Mouse (Mus musculus) hindbrain, embryonic 16.5 days (tissue): ENCODE data around the gene Pank2. TPM values are rescaled to one million over a fixed set of nuclear protein-coding genes. Genes with fewer than 3 reads are reported as not detected.
"Not testable (repeated sequence)": the region's sequence is repeated elsewhere in the genome, so short reads cannot be mapped to it uniquely, and the experiment has no call there.

Source experiments
- ATAC-seq: fragments of 200-750 bp; cut with Nextera tagmentation; 2 replicates; pipeline ENCODE4 v1.8.0; 2017; ENCODE audit warnings: moderate TSS enrichment, moderate library complexity
- H3K27ac ChIP-seq: fragments of 300-500 bp; sonication (generic); 2 replicates; pipeline ENCODE4 v1.5.1; 2014; ENCODE audit warnings: low read depth, mild to moderate bottlenecking, control low read depth, low read length, moderate library complexity
- H3K27me3 ChIP-seq: fragments of 300-500 bp; sonication (generic); replicated peaks from 2 replicates; pipeline ENCODE4 v1.6.1; 2014; ENCODE audit warnings: low read length; ENCODE audit not compliant: control insufficient read depth, insufficient read depth
- H3K36me3 ChIP-seq: fragments of 300-500 bp; sonication (generic); 2 replicates; pipeline ENCODE4 v1.6.1; 2014; ENCODE audit warnings: mild to moderate bottlenecking, low read length, moderate library complexity, mixed read lengths; ENCODE audit not compliant: control insufficient read depth, insufficient read depth
- H3K4me1 ChIP-seq: fragments of 300-500 bp; sonication (generic); 2 replicates; pipeline ENCODE4 v1.6.1; 2014; ENCODE audit warnings: low read depth, low read length; ENCODE audit not compliant: control insufficient read depth, insufficient read depth
- H3K4me2 ChIP-seq: fragments of 300-500 bp; sonication (generic); 2 replicates; pipeline ENCODE4 v1.6.1; 2014; ENCODE audit warnings: mild to moderate bottlenecking, low read length, control low read depth, moderate library complexity
- H3K4me3 ChIP-seq: fragments of 300-500 bp; sonication (generic); 2 replicates; pipeline ENCODE4 v1.5.1; 2014; ENCODE audit warnings: mild to moderate bottlenecking, low read length, control low read depth, moderate library complexity
- H3K9ac ChIP-seq: fragments of 300-500 bp; sonication (generic); 2 replicates; pipeline ENCODE4 v1.6.1; 2014; ENCODE audit warnings: low read depth, mild to moderate bottlenecking, control low read depth, low read length, moderate library complexity
- H3K9me3 ChIP-seq: fragments of 300-500 bp; sonication (generic); 2 replicates; pipeline ENCODE4 v1.6.1; 2014; ENCODE audit warnings: mild to moderate bottlenecking, low read length, moderate library complexity; ENCODE audit not compliant: control insufficient read depth
- WGBS: fragments of 180-500 bp; shearing (Covaris S2); extraction: QIAGEN DNeasy Blood & Tissue Kit; methylation state at CpG from one replicate; pipeline ENCODE4 v1.1.7; 2014; 5-methylcytosine and 5-hydroxymethylcytosine counted together
- polyA plus RNA-seq: library from polyadenylated mRNA; unstranded; fragments of >200 nt; fragmentation: Nextera tagmentation; extraction: Ambion mirVana; gene quantifications from 2 replicates; pipeline ENCODE4 v1.2.1, GENCODE M21; 2015

Gene Pank2
- polyA plus RNA-seq: 20.0 and 22.8 TPM in 2 replicates

GRCm38 (mm10) chr2:131262213-131262672 is at the start of gene Pank2:
TSS of gene Pank2 (plus strand) at chr2:131262495.
- peaks cover 12% of the 10 kb centered on the region for H3K4me1 ChIP-seq
- no peaks in the 10 kb centered on the region for H3K9me3 ChIP-seq
- peak within 1 kb of the TSS; percentile 92 for H3K4me2 ChIP-seq
- WGBS: 0% methylated on average over 41 of the region's 49 CpGs
- no peaks in the 10 kb centered on the region for H3K36me3 ChIP-seq
- no peaks in the 10 kb centered on the region for H3K27me3 ChIP-seq
- peak within 1 kb of the TSS; percentile 94 for H3K4me3 ChIP-seq
- peak within 1 kb of the TSS; percentile 99 for H3K9ac ChIP-seq
- ATAC-seq: peak; percentile 100
- peak within 1 kb of the TSS; percentile 99 for H3K27ac ChIP-seq

DNA sequence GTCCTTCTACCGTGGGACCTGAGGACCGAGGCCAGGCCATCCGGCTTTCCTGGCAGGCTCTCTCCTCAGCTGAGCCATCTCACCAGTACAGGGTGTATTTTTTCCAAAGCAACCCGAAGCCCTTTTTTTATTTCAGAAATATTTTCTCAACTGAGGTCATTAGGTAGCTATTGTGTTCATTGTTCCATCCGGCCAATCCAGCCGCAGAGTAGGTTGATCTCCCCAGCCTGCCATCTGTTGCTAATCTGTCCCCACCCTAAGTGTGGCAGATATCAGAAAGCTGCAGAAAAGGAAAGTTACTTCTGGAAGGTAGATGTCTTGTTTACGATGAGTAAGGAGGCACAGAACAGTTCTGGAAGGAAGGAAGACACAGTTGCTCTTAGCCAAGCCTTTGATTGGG is 48.5 kb upstream of the Pank2 start:
- ATAC-seq: no peak
- Histone ChIP-seq H3K4me1 (peaks cover 10% of the 10 kb centered on the region), H3K36me3 (peaks cover 8% of the 10 kb centered on the region), H3K4me3 (no peak overlapping the region), H3K9ac (no peak overlapping the region), H3K4me2 (no peak overlapping the region), H3K9me3 (no peaks in the 10 kb centered on the region), H3K27me3 (no peaks in the 10 kb centered on the region), H3K27ac (no peak overlapping the region)
- WGBS: 83% methylated on average over 7 of the region's 7 CpGs

GRCm38 (mm10) chr2:131215941-131216858 is 46.1 kb upstream of the Pank2 start:
- no peaks in the 10 kb centered on the region for H3K9me3 ChIP-seq
- no peak overlapping the region for H3K9ac ChIP-seq
- H3K4me2 ChIP-seq: no peak overlapping the region
- H3K4me1 ChIP-seq: peaks cover 2% of the 10 kb centered on the region
- H3K27ac ChIP-seq: no peak overlapping the region
- WGBS: 86% methylated on average over 7 of the region's 7 CpGs
- ATAC-seq: no peak
- no peaks in the 10 kb centered on the region for H3K27me3 ChIP-seq
- peaks cover 8% of the 10 kb centered on the region for H3K36me3 ChIP-seq
- no peak overlapping the region for H3K4me3 ChIP-seq

DNA sequence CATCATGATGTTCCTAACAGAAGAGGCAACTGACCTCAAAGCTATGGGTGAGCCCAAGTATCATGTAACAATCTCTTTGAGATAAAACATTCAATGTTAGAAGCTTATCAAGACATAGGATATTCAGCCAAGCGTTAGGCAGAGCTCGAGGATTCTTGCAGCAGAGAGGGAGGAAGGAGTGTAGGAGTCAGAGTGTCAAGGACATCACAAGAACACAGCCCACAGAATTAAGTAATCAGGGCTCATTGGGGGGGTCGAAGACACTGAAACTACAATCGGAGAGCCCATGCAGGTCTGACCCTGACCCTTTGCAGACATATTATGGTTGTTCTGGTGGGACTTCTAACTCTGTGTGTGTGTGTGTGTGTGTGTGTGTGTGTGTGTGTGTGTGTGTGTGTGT is 42.3 kb upstream of the Pank2 start:
- Histone ChIP-seq H3K4me1 (no peaks in the 10 kb centered on the region), H3K4me2 (no peak overlapping the region), H3K27ac (no peak overlapping the region), H3K9me3 (no peaks in the 10 kb centered on the region), H3K4me3 (no peak overlapping the region), H3K9ac (no peak overlapping the region), H3K36me3 (no peaks in the 10 kb centered on the region), H3K27me3 (no peaks in the 10 kb centered on the region)
- 88% methylated on average over 4 of the region's 4 CpGs for WGBS
- ATAC-seq: no peak

DNA sequence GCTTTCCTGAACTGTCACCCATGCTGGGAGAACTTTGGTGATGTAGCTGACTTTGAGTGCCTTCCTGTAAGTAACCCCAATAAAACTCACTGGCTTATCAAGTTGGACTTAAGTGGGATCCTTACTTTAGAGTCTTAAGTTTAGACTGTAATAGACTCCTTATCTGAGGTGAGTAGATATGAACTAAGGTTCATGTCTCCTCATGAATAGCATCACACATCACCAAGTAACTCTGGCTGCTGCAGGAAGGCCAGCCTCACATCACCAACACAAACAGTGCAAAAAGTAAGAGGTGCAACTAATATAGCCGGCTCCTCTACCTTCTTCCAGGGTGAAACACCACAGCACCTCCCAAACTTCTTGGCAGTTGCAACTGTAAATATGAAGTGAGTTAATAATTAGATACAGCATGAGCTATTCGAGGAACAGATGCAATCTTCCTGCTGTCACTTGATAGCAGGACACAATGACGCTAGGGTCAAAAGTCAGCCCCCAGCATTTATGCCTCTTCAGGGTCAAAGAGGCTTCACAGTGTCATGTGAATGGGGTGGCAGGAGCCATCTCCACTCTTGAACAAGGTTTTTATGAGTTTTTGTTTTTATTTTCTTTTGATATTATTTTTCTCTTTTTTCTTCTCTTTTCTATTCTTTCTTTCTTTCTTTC is 40.3 kb upstream of the Pank2 start:
- Histone ChIP-seq H3K4me1 (no peaks in the 10 kb centered on the region), H3K9me3 (no peaks in the 10 kb centered on the region), H3K4me3 (no peak overlapping the region), H3K27ac (no peak overlapping the region), H3K36me3 (no peaks in the 10 kb centered on the region), H3K27me3 (no peaks in the 10 kb centered on the region), H3K9ac (no peak overlapping the region), H3K4me2 (no peak overlapping the region)
- ATAC-seq: no peak
- WGBS: 71% methylated on average over 3 of the region's 3 CpGs

DNA sequence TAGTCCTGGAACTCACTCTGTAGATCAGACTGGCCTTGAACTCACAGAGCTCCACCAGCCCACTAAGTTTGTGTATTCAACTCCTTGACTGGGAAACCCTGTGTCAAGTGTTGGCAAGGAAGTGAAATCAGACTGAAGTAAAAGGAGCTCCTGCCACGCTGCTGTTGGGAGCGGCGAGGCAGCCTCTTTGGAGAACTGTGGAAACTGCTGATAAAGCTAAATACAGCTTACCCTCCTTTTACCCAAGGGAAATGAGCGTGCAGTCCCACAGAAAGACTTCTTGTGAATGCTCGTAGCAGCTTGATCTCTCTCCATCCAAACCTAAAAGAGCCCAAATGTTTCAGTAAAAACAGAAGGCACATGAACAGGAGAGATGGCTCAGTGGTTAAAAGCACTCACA is 39.7 kb upstream of the Pank2 start:
- Histone ChIP-seq H3K9me3 (no peaks in the 10 kb centered on the region), H3K27ac (no peak overlapping the region), H3K4me1 (no peaks in the 10 kb centered on the region), H3K4me2 (no peak overlapping the region), H3K36me3 (no peaks in the 10 kb centered on the region), H3K27me3 (no peaks in the 10 kb centered on the region), H3K4me3 (no peak overlapping the region), H3K9ac (no peak overlapping the region)
- 46% methylated on average over 5 of the region's 5 CpGs for WGBS
- ATAC-seq: no peak

DNA sequence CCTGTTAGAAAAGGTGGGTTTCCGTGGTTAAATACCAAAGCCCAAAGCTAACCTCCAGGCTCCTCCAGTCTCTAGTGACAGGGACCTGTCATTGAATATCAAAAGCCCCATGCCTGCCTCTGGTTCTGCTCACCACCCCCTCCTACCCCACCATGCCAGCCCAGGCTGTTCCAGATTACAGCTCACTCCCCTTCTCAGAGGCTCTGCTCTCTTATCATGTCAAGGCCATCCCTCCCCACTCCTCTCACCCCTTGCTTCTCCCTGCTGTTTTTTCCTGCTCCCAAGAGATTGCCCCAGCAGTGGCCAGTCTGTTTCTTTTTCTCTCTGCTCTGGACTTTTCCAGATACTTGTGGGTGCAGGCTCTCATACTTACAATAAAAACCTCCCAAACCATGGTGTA is 38.7 kb upstream of the Pank2 start:
- Histone ChIP-seq H3K4me2 (no peak overlapping the region), H3K4me3 (no peak overlapping the region), H3K36me3 (no peaks in the 10 kb centered on the region), H3K27me3 (no peaks in the 10 kb centered on the region), H3K9ac (no peak overlapping the region), H3K4me1 (no peaks in the 10 kb centered on the region), H3K9me3 (no peaks in the 10 kb centered on the region), H3K27ac (no peak overlapping the region)
- 58% methylated on average over 1 of the region's 1 CpGs for WGBS
- ATAC-seq: no peak

DNA sequence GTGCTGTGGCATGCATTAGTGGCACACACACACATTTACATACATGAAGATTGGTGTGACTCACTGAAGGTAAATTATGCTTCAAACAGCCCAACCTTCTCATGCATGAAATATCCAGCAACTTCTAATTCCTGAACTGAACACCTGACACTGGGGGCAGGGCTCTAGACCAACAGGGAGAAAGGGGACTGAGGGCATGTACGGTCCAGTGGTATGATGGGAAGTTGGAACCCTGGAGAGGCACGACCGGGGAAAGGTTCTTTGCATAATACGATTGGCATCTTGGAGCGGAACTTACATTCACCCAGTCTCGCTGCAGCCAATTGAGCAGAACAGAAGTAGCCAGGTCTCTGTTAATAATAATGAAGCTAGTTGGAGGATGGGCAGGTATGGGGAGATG is 37.1 kb upstream of the Pank2 start:
- no peak overlapping the region for H3K4me3 ChIP-seq
- ATAC-seq: no peak
- H3K27me3 ChIP-seq: no peaks in the 10 kb centered on the region
- H3K36me3 ChIP-seq: no peaks in the 10 kb centered on the region
- WGBS: 84% methylated on average over 6 of the region's 6 CpGs
- H3K4me2 ChIP-seq: no peak overlapping the region
- no peaks in the 10 kb centered on the region for H3K9me3 ChIP-seq
- no peak overlapping the region for H3K9ac ChIP-seq
- no peaks in the 10 kb centered on the region for H3K4me1 ChIP-seq
- H3K27ac ChIP-seq: no peak overlapping the region

DNA sequence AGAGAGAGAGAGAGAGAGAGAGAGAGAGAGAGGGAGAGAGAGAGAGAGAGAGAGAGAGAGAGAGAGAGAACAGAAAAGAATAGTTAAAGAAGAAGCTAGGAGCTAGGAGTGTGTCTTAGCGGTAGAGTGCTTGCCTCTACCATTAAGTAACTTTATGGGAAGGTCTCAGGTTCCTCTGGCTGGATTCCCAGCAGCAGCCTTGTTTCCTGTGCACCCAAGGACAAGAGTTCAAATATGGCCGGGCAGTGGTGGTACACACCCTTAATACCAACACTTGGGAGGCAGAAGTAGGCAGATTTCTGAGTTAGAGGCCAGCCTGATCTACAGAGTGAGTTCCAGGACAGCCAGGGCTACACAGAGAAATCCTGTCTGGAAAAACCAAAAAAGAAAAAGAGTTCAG is 35.6 kb upstream of the Pank2 start:
- H3K9ac ChIP-seq, H3K36me3 ChIP-seq, H3K27ac ChIP-seq, H3K4me1 ChIP-seq, H3K27me3 ChIP-seq, H3K4me2 ChIP-seq, H3K4me3 ChIP-seq, H3K9me3 ChIP-seq, ATAC-seq: not testable (repeated sequence)
- 83% methylated on average over 2 of the region's 2 CpGs for WGBS
